Mouse (Mus musculus): ENCODE data around the gene Gm49353. TPM values are rescaled to one million over a fixed set of nuclear protein-coding genes. Genes with fewer than 3 reads are reported as not detected.

The Gm49353 gene
- total RNA-seq (2012; rRNA removed), result 0.40 and 0.74 TPM in 2 replicates

DNA sequence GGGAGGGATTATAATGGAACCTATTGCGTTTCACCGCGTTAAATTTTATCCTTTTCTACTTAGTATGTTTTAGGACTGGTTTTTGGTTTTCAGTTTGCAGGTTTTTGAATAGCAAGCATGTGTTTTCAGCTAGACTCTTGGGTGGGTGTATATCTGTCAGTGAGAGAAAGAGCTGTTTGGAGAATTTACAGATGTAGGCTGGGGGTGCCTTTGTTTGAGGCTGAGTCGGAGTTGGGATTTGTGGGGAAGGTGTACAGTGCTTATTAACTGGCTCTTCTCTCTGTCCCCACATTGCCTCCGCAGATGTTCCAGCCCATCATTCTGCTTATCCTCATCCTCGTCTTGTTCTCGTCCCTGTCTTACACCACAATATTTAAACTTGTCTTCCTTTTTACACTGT is at the start of gene Gm49353:
Gene Gm49353 (plus strand): TSS at position 313 of the 400 bp plus-strand sequence.
- in situ Hi-C loops (cut with MboI; ENCODE audit: low sequenced_read_pairs in 2 of 2, unreplicated experiment in 2 of 2), result no loop called here
- Histone ChIP-seq H3K4me1 (ENCODE audit: control insufficient read depth in 2 of 2, insufficient read depth in 2 of 2, low read length in 2 of 2, poor library complexity in 1 of 2) (no peaks in the 10 kb centered on the region; a peak in 1 of 4 replicates), H3K27ac (ENCODE audit: insufficient read depth, low read depth, low read length, poor library complexity, severe bottlenecking) (no peak within 1 kb of the TSS), H3K36me3 (ENCODE audit: control insufficient read depth, insufficient read depth, low read length, poor library complexity, severe bottlenecking) (0 out of 2 replicates have a peak, but pooled peaks cover 1% of the 10 kb centered on the region), H3K9ac (ENCODE audit: insufficient read depth, low read depth, low read length, poor library complexity, severe bottlenecking) (no peak within 1 kb of the TSS), H3K4me3 (ENCODE audit: insufficient read depth in 1 of 2, low read depth in 1 of 2, low read length in 2 of 2, poor library complexity in 1 of 2, severe bottlenecking in 1 of 2) (no peak within 1 kb of the TSS), H3K9me3 (ENCODE audit: control insufficient read depth, insufficient read depth, low read depth, low read length) (no peaks in the 10 kb centered on the region)
- no peak for TF ChIP-seq ZNF384 (IDR thresholded peaks at IDR 0.05; ENCODE audit: low read depth, low read length)
- no peak for TF ChIP-seq ZC3H11A (IDR thresholded peaks at IDR 0.05; ENCODE audit: borderline replicate concordance, low read depth, low read length)
- no peak for TF ChIP-seq MAFK (IDR thresholded peaks at IDR 0.05; ENCODE audit: insufficient read depth, low read depth, low read length)
- TF ChIP-seq CHD2 (IDR thresholded peaks at IDR 0.05; ENCODE audit: low read depth, low read length), result no peak
- no peak for TF ChIP-seq HCFC1 (IDR thresholded peaks at IDR 0.05; ENCODE audit: borderline replicate concordance, insufficient read depth, low read length)
- DNase-seq (ENCODE audit: low read depth, low spot score), result no peak

DNA sequence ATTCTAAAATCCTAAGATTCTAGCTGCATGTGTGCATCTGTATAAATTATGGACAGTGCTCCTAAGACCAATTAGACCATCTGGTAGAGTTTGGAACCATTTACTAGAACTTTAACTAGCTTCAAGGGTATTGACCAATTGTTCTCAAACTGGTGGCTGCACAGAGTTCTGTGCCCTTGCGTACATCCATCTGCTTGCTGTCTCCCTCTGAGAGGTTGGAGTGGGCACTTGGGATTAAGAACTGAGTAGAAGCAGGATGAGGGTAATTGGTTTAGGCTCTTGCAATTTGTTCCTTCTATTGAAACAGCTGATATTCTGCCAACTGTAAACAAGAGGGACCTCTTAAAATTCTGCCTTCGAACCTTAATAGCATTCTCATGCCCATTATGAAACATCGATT is 43.5 kb upstream of the Gm49353 start:
- H3K4me3 ChIP-seq (ENCODE audit: insufficient read depth in 1 of 2, low read depth in 1 of 2, low read length in 2 of 2, poor library complexity in 1 of 2, severe bottlenecking in 1 of 2), result no peak overlapping the region
- in situ Hi-C loops (cut with MboI; ENCODE audit: low sequenced_read_pairs in 2 of 2, unreplicated experiment in 2 of 2), result no loop called here
- no peak overlapping the region for H3K27ac ChIP-seq (ENCODE audit: insufficient read depth, low read depth, low read length, poor library complexity, severe bottlenecking)
- TF ChIP-seq HCFC1 (IDR thresholded peaks at IDR 0.05; ENCODE audit: borderline replicate concordance, insufficient read depth, low read length), result no peak
- TF ChIP-seq ZNF384 (IDR thresholded peaks at IDR 0.05; ENCODE audit: low read depth, low read length), result no peak
- TF ChIP-seq ZC3H11A (IDR thresholded peaks at IDR 0.05; ENCODE audit: borderline replicate concordance, low read depth, low read length), result no peak
- TF ChIP-seq CHD2 (IDR thresholded peaks at IDR 0.05; ENCODE audit: low read depth, low read length), result no peak
- no peak for TF ChIP-seq MAFK (IDR thresholded peaks at IDR 0.05; ENCODE audit: insufficient read depth, low read depth, low read length)
- no peak for DNase-seq (ENCODE audit: low read depth, low spot score)
- H3K9ac ChIP-seq (ENCODE audit: insufficient read depth, low read depth, low read length, poor library complexity, severe bottlenecking), result no peak overlapping the region
- no peaks in the 10 kb centered on the region for H3K36me3 ChIP-seq (ENCODE audit: control insufficient read depth, insufficient read depth, low read length, poor library complexity, severe bottlenecking)
- no peaks in the 10 kb centered on the region for H3K4me1 ChIP-seq (ENCODE audit: control insufficient read depth in 2 of 2, insufficient read depth in 2 of 2, low read length in 2 of 2, poor library complexity in 1 of 2)
- no peaks in the 10 kb centered on the region for H3K9me3 ChIP-seq (ENCODE audit: control insufficient read depth, insufficient read depth, low read depth, low read length)

DNA sequence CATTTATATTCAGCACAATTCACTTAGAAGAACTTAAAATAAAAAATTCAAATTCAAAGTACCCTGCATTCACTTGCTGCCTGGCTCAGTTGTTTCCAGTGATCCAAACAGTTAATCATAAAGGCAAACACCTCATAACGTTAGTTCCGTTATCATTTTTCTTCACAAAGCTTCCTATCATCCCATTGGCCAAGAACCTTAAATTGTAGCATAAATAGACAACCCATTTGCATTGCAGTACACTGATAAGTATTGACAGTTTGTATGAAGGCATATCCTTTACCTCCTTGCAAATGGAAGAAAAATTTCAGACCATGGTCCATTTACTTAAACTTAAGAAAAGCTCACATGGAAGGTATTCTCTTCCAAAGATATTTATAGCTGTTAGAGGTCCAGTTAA is 37.1 kb upstream of the Gm49353 start:
- in situ Hi-C loops (cut with MboI; ENCODE audit: low sequenced_read_pairs in 2 of 2, unreplicated experiment in 2 of 2), result no loop called here
- Histone ChIP-seq H3K9me3 (ENCODE audit: control insufficient read depth, insufficient read depth, low read depth, low read length) (no peaks in the 10 kb centered on the region), H3K36me3 (ENCODE audit: control insufficient read depth, insufficient read depth, low read length, poor library complexity, severe bottlenecking) (no peaks in the 10 kb centered on the region), H3K27ac (ENCODE audit: insufficient read depth, low read depth, low read length, poor library complexity, severe bottlenecking) (no peak overlapping the region), H3K4me1 (ENCODE audit: control insufficient read depth in 2 of 2, insufficient read depth in 2 of 2, low read length in 2 of 2, poor library complexity in 1 of 2) (no peaks in the 10 kb centered on the region), H3K9ac (ENCODE audit: insufficient read depth, low read depth, low read length, poor library complexity, severe bottlenecking) (no peak overlapping the region), H3K4me3 (ENCODE audit: insufficient read depth in 1 of 2, low read depth in 1 of 2, low read length in 2 of 2, poor library complexity in 1 of 2, severe bottlenecking in 1 of 2) (no peak overlapping the region)
- TF ChIP-seq HCFC1 (IDR thresholded peaks at IDR 0.05; ENCODE audit: borderline replicate concordance, insufficient read depth, low read length) (no peak), ZC3H11A (IDR thresholded peaks at IDR 0.05; ENCODE audit: borderline replicate concordance, low read depth, low read length) (no peak), MAFK (IDR thresholded peaks at IDR 0.05; ENCODE audit: insufficient read depth, low read depth, low read length) (no peak), CHD2 (IDR thresholded peaks at IDR 0.05; ENCODE audit: low read depth, low read length) (no peak), ZNF384 (IDR thresholded peaks at IDR 0.05; ENCODE audit: low read depth, low read length) (no peak)
- DNase-seq (ENCODE audit: low read depth, low spot score), result no peak

DNA sequence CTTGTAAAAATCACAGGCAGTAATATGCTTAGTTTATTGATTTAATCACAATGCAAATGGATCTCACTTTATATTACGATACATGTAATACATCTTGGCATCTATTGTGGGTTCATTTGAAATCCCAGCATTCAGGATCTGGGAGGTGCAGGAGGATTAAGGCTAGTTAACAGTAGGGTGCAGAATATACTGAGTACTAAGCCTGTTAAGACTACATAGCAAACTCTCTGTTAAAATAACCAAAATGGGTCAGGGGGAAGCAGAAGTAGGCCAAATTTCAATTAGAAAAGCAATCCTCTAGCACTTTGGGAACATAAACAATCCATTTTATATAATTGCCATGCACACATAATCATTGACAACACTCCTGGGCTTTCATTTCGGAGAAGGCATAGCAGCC is 25.0 kb upstream of the Gm49353 start:
- H3K27ac ChIP-seq (ENCODE audit: insufficient read depth, low read depth, low read length, poor library complexity, severe bottlenecking), result no peak overlapping the region
- H3K9ac ChIP-seq (ENCODE audit: insufficient read depth, low read depth, low read length, poor library complexity, severe bottlenecking), result no peak overlapping the region
- H3K4me1 ChIP-seq (ENCODE audit: control insufficient read depth in 2 of 2, insufficient read depth in 2 of 2, low read length in 2 of 2, poor library complexity in 1 of 2), result no peaks in the 10 kb centered on the region
- DNase-seq (ENCODE audit: low read depth, low spot score), result no peak
- no peaks in the 10 kb centered on the region; the same call in 1 of the 2 replicates for H3K36me3 ChIP-seq (ENCODE audit: control insufficient read depth, insufficient read depth, low read length, poor library complexity, severe bottlenecking)
- H3K9me3 ChIP-seq (ENCODE audit: control insufficient read depth, insufficient read depth, low read depth, low read length), result no peaks in the 10 kb centered on the region
- in situ Hi-C loops (cut with MboI; ENCODE audit: low sequenced_read_pairs in 2 of 2, unreplicated experiment in 2 of 2), result no loop called here
- TF ChIP-seq ZNF384 (IDR thresholded peaks at IDR 0.05; ENCODE audit: low read depth, low read length), result no peak
- no peak for TF ChIP-seq MAFK (IDR thresholded peaks at IDR 0.05; ENCODE audit: insufficient read depth, low read depth, low read length)
- TF ChIP-seq HCFC1 (IDR thresholded peaks at IDR 0.05; ENCODE audit: borderline replicate concordance, insufficient read depth, low read length), result no peak
- TF ChIP-seq ZC3H11A (IDR thresholded peaks at IDR 0.05; ENCODE audit: borderline replicate concordance, low read depth, low read length), result no peak
- TF ChIP-seq CHD2 (IDR thresholded peaks at IDR 0.05; ENCODE audit: low read depth, low read length), result no peak
- H3K4me3 ChIP-seq (ENCODE audit: insufficient read depth in 1 of 2, low read depth in 1 of 2, low read length in 2 of 2, poor library complexity in 1 of 2, severe bottlenecking in 1 of 2), result no peak overlapping the region

DNA sequence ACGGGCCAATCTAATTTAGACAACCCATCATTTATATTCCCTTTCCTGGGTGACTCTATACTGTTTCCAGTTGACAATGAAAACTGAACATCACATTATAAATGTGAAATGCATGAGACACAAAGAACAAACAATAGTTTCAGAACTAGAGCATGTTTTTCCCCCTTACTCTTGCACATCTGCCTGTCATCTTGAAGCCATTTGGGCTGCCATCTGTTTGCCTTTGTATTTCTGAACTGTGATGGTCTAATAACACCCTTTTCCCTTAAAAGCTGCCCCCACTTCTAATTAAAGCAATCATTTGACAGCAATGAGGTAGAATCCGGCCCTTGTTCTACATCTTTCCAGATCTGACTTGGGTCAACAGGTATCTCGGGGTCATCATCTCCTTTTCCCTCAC is 23.1 kb upstream of the Gm49353 start:
- no peak for TF ChIP-seq ZC3H11A (IDR thresholded peaks at IDR 0.05; ENCODE audit: borderline replicate concordance, low read depth, low read length)
- no peak for TF ChIP-seq ZNF384 (IDR thresholded peaks at IDR 0.05; ENCODE audit: low read depth, low read length)
- no peak for TF ChIP-seq HCFC1 (IDR thresholded peaks at IDR 0.05; ENCODE audit: borderline replicate concordance, insufficient read depth, low read length)
- no peak for TF ChIP-seq MAFK (IDR thresholded peaks at IDR 0.05; ENCODE audit: insufficient read depth, low read depth, low read length)
- TF ChIP-seq CHD2 (IDR thresholded peaks at IDR 0.05; ENCODE audit: low read depth, low read length), result no peak
- Histone ChIP-seq H3K9me3 (ENCODE audit: control insufficient read depth, insufficient read depth, low read depth, low read length) (no peaks in the 10 kb centered on the region), H3K36me3 (ENCODE audit: control insufficient read depth, insufficient read depth, low read length, poor library complexity, severe bottlenecking) (no peaks in the 10 kb centered on the region; the same call in 1 of the 2 replicates), H3K27ac (ENCODE audit: insufficient read depth, low read depth, low read length, poor library complexity, severe bottlenecking) (no peak overlapping the region), H3K4me1 (ENCODE audit: control insufficient read depth in 2 of 2, insufficient read depth in 2 of 2, low read length in 2 of 2, poor library complexity in 1 of 2) (no peaks in the 10 kb centered on the region), H3K9ac (ENCODE audit: insufficient read depth, low read depth, low read length, poor library complexity, severe bottlenecking) (no peak overlapping the region), H3K4me3 (ENCODE audit: insufficient read depth in 1 of 2, low read depth in 1 of 2, low read length in 2 of 2, poor library complexity in 1 of 2, severe bottlenecking in 1 of 2) (no peak overlapping the region)
- no peak for DNase-seq (ENCODE audit: low read depth, low spot score)
- in situ Hi-C loops (cut with MboI; ENCODE audit: low sequenced_read_pairs in 2 of 2, unreplicated experiment in 2 of 2), result no loop called here
